Mouse (Mus musculus) G1E (cell line): Measurements from ENCODE around the gene Tbc1d4.

Source experiments
- CTCF ChIP-seq: IDR thresholded peaks from 2 replicates; pipeline ENCODE4 v1.5.1; 2012; ENCODE audit warnings: low read depth, low read length, inconsistent platforms, mixed read lengths
- GATA2 ChIP-seq: IDR thresholded peaks from 2 replicates; pipeline ENCODE4 v1.6.1; 2012; ENCODE audit warnings: low read depth, low read length, inconsistent platforms, borderline replicate concordance
- TAL1 ChIP-seq: conservative IDR thresholded peaks from 2 replicates; pipeline ENCODE4 v1.6.1; 2012; ENCODE audit warnings: low read depth, low read length, inconsistent platforms, mixed read lengths

- TF ChIP-seq CTCF, result no peak
- TF ChIP-seq TAL1, result no peak
- no peak for TF ChIP-seq GATA2
These were observed 107.5 kb downstream of the Tbc1d4 start for GRCm38 (mm10) chr14:101501452-101501851.
